Mouse (Mus musculus) forebrain, embryonic 10.5 days (tissue): ENCODE data around the gene Brinp1. TPM values are rescaled to one million over a fixed set of nuclear protein-coding genes. Genes with fewer than 3 reads are reported as not detected.

Experiments used
- DNase-seq: peaks from one replicate; pipeline ENCODE4 v3.0.0-alpha.2; 2017; ENCODE audit warnings: low spot score; ENCODE audit errors: extremely low spot score
- H3K27ac ChIP-seq: fragments of 300-500 bp; sonication (generic); 2 replicates; pipeline ENCODE4 v1.5.1; 2016; ENCODE audit warnings: mild to moderate bottlenecking
- H3K27me3 ChIP-seq: fragments of 300-500 bp; sonication (generic); 2 replicates; pipeline ENCODE4 v1.6.1; 2016; ENCODE audit warnings: mild to moderate bottlenecking; ENCODE audit not compliant: poor library complexity, severe bottlenecking
- H3K36me3 ChIP-seq: fragments of 300-500 bp; sonication (generic); replicated peaks from 2 replicates; pipeline ENCODE4 v1.6.1; 2016; ENCODE audit warnings: mild to moderate bottlenecking, moderate library complexity
- H3K4me1 ChIP-seq: fragments of 300-500 bp; sonication (generic); 2 replicates; pipeline ENCODE4 v1.6.1; 2016
- H3K4me3 ChIP-seq: fragments of 300-500 bp; sonication (generic); 2 replicates; pipeline ENCODE4 v1.5.1; 2016; ENCODE audit warnings: mild to moderate bottlenecking, moderate library complexity
- H3K9me3 ChIP-seq: fragments of 300-500 bp; sonication (generic); 2 replicates; pipeline ENCODE4 v1.6.1; 2016; ENCODE audit warnings: mild to moderate bottlenecking, moderate library complexity
- WGBS: fragments of 180-500 bp; shearing (Covaris S2); methylation state at CpG from one replicate; pipeline ENCODE4 v1.1.7; 2016; 5-methylcytosine and 5-hydroxymethylcytosine counted together
- polyA plus RNA-seq: library from polyadenylated mRNA; unstranded; fragments of >200 nt; fragmentation: Nextera tagmentation; extraction: Ambion mirVana; gene quantifications from 2 replicates; pipeline ENCODE4 v1.2.1, GENCODE M21; 2016

Brinp1 gene
- 0.81 and 1.3 TPM in 2 replicates for polyA plus RNA-seq

DNA sequence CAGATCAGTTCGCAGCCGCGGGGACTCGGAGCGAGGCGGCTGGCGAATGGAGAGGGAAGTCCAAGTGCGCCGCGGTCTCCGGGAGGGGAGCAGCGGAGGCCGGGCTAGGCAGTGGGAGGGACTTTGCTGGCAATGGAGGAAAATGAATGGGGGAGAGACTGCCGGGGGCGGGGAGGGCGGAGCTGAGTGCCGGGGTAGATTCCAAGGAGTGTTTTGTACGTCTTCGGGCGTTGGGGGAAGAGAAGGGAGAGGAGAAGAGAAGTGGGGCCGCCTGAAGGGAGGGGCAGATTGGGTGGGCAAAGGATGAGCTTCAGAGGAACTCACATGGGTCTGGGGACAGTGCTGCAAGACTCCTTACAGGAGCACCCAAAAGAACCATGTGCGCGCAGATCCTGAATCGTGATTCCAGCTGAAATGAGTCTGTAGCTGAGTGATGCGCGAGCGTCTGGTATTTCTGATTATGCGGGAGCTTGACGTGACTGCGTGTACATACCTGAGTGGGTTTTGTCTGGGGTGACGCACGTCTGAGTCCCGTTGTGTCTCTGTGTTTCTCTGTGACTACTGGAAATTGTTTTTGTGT lies at the start of gene Brinp1:
Gene Brinp1 (minus strand): TSS at position 76 of the 580 bp plus-strand sequence.
- H3K27ac ChIP-seq: no peak within 1 kb of the TSS
- under 1% methylated on average over 33 of the region's 33 CpGs for WGBS

GRCm38 (mm10) chr4:68957265-68957664 lies 3.1 kb upstream of the Brinp1 start:
- H3K36me3 ChIP-seq: no peaks in the 10 kb centered on the region
- H3K4me3 ChIP-seq: no peak overlapping the region
- no peaks in the 10 kb centered on the region for H3K9me3 ChIP-seq
- H3K4me1 ChIP-seq: peaks cover 15% of the 10 kb centered on the region
- WGBS: 87% methylated on average over 2 of the region's 2 CpGs
- H3K27ac ChIP-seq: no peak overlapping the region
- peaks cover 34% of the 10 kb centered on the region for H3K27me3 ChIP-seq
- no peak for DNase-seq

More for the DNA sequence above, at the start of gene Brinp1:
- H3K9me3 ChIP-seq: no peaks in the 10 kb centered on the region
- peak within 1 kb of the TSS; percentile 64 for H3K4me3 ChIP-seq
- no peaks in the 10 kb centered on the region for H3K36me3 ChIP-seq
- peak; percentile 78 for DNase-seq
- H3K27me3 ChIP-seq: peaks cover 45% of the 10 kb centered on the region
- peaks cover 15% of the 10 kb centered on the region for H3K4me1 ChIP-seq

- Histone ChIP-seq H3K27ac (no peak overlapping the region), H3K4me3 (no peak overlapping the region), H3K36me3 (no peaks in the 10 kb centered on the region), H3K4me1 (peaks cover 15% of the 10 kb centered on the region), H3K9me3 (no peaks in the 10 kb centered on the region), H3K27me3 (peaks cover 45% of the 10 kb centered on the region)
- WGBS: 4% methylated on average over 4 of the region's 4 CpGs
- peak; percentile 57 for DNase-seq
These were observed 1.4 kb upstream of the Brinp1 start for GRCm38 (mm10) chr4:68955621-68956020.

DNA sequence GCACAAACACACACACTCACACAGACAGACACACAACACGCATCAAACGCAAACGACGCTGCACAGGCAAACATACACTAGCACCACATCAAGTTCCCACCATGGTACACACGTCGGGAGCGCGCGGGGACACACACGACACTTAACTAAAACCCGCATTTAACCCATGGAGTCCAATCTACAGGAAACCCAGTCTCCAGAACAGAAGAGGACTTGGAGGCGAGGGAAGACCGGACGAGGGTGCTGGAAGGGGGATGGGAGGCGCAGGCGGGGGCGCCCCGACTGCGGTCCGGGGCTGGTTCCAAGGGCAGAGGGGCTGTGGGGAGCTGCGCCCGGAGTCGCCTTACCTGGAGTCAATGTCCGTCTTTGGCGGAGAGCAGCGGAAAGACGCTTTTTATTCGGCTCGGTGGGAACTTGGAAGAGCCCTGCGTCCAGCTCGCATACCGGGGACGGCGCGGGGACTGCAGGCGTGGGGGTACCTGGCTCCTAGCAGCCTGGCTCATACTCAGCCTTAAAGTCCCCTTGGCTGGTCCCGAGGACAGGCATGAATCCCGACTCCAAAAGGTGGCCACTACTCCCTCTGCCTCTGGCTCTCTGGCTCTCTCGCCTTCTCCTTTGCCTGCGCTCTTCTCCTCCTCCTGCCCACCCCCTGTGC lies 403 bp downstream of the Brinp1 start:
- DNase-seq: peak; percentile 16
- H3K9me3 ChIP-seq: no peaks in the 10 kb centered on the region
- peaks cover 45% of the 10 kb centered on the region for H3K27me3 ChIP-seq
- peak overlapping the region; percentile 64 for H3K4me3 ChIP-seq
- under 1% methylated on average over 40 of the region's 40 CpGs for WGBS
- H3K4me1 ChIP-seq: peaks cover 15% of the 10 kb centered on the region
- H3K36me3 ChIP-seq: no peaks in the 10 kb centered on the region
- H3K27ac ChIP-seq: no peak overlapping the region

DNA sequence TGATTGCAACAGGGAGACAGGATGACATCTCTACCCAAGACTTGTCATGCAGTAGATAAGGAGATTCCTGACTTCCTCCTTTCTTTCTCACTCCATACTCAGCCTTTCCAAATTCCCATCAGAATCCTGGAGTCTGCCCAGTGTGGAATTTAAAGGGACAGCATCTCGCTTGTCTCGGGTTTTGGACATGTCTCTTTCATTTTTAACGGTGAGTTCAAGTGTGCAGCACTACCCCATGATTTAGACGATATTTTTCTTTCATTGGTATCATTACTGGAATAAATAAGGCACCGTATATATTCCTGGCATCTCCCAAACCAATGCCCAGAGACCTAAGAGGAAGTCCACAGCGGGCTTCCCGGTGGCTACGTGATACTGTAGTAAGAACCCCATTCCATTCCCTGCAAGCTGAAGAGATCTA lies 1.1 kb downstream of the Brinp1 start:
- H3K4me3 ChIP-seq: peak overlapping the region; percentile 64
- no peaks in the 10 kb centered on the region for H3K9me3 ChIP-seq
- no peak overlapping the region for H3K27ac ChIP-seq
- no peak for DNase-seq
- WGBS: 16% methylated on average over 8 of the region's 8 CpGs
- no peaks in the 10 kb centered on the region for H3K36me3 ChIP-seq
- H3K27me3 ChIP-seq: peaks cover 45% of the 10 kb centered on the region
- H3K4me1 ChIP-seq: peaks cover 15% of the 10 kb centered on the region

- Histone ChIP-seq H3K4me3 (no peak overlapping the region), H3K9me3 (no peaks in the 10 kb centered on the region), H3K4me1 (peaks cover 15% of the 10 kb centered on the region), H3K27ac (no peak overlapping the region), H3K36me3 (no peaks in the 10 kb centered on the region), H3K27me3 (peaks cover 44% of the 10 kb centered on the region)
- 2% methylated on average over 2 of the region's 2 CpGs for WGBS
- DNase-seq: peak; percentile 50
These were observed 3.6 kb downstream of the Brinp1 start for GRCm38 (mm10) chr4:68950556-68950955.

DNA sequence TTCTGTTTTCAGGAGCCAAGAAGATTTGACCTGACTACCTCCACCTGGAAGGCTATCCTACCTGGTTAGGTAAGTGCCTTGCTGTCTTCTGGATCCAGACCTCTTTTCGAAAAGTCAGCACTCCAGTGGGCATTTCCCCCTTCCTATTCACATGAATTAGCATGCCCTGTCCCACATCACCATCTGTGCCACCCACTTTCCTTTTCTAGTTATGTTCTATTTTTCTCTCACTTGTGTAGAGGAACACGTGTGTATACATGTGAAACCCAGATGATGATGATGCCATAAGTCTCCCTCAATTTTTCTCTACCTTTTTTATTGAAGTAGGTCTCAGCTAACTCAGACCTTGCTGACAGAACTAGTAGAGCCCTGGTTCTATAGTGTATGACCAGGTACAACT lies 11.3 kb downstream of the Brinp1 start:
- no peak overlapping the region for H3K27ac ChIP-seq
- no peak overlapping the region for H3K4me3 ChIP-seq
- 87% methylated on average over 2 of the region's 2 CpGs for WGBS
- H3K36me3 ChIP-seq: no peaks in the 10 kb centered on the region
- no peaks in the 10 kb centered on the region for H3K4me1 ChIP-seq
- no peak for DNase-seq
- no peaks in the 10 kb centered on the region for H3K9me3 ChIP-seq
- H3K27me3 ChIP-seq: no peaks in the 10 kb centered on the region

- H3K27me3 ChIP-seq: no peaks in the 10 kb centered on the region
- H3K4me3 ChIP-seq: no peak overlapping the region
- no peak for DNase-seq
- H3K4me1 ChIP-seq: no peaks in the 10 kb centered on the region
- no peaks in the 10 kb centered on the region for H3K36me3 ChIP-seq
- 84% methylated on average over 3 of the region's 3 CpGs for WGBS
- H3K9me3 ChIP-seq: no peaks in the 10 kb centered on the region
- H3K27ac ChIP-seq: no peak overlapping the region
These were observed 24.2 kb downstream of the Brinp1 start for GRCm38 (mm10) chr4:68930022-68930421.

DNA sequence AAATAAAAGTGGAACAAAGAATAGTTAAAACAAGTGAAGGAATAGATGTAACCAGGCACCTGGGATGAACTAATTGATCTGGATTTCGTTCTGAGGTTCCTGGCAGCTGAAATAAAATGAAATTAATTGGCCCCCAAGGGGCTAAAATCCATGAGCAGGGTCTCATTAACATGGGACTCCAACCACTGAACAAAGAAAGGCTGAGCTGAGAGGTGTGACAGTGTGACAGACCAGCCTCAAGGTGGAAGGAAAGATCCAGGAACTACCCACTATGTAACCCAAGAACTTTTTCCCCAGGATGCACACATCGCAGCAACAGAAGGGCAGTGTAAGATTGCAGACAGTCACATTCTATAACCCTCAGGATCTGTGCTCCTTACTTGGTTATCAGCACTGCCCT lies 28.1 kb downstream of the Brinp1 start:
- 70% methylated on average over 2 of the region's 2 CpGs for WGBS
- H3K4me3 ChIP-seq: no peak overlapping the region
- no peaks in the 10 kb centered on the region for H3K27me3 ChIP-seq
- no peaks in the 10 kb centered on the region for H3K9me3 ChIP-seq
- H3K27ac ChIP-seq: no peak overlapping the region
- H3K36me3 ChIP-seq: no peaks in the 10 kb centered on the region
- no peaks in the 10 kb centered on the region for H3K4me1 ChIP-seq
- no peak for DNase-seq

DNA sequence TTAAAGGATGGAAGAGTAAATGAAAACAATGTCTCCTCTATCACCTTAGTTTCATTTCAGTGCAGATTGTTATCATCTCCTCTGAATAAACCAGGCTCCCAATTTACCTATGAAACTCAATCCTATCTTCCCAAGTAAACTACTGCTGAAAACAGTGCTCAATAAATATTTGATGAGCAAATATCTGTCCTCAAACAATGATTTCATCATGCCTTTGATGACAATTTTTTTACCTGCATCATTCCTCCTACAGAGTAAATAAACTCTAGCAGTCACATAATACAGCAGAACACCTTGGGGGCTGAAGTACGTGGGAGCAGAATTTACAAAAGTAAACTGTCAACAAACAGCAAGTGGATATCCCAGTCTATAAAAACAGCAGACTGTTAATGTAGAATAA lies 31.3 kb downstream of the Brinp1 start:
- no peak overlapping the region for H3K27ac ChIP-seq
- WGBS: 82% methylated on average over 1 of the region's 1 CpGs
- no peak for DNase-seq

DNA sequence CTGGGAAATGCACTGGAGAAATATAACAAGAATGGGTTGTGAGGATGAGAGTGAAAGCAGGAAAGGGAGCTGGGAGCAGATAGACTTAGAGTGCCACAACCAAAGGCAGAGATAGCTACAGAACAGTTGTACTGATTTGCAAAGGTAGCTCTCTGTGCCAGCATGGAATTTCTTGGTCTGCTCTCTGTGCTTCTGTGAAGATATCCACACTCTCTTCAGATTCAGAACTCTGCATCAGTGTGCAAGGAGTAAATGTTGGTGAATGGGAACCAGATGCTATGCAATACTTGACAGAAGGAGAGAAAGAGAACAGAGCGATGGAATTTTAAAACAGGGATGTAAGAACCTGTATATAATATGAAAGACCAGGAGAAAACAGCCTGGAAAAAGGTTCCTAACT lies 31.7 kb downstream of the Brinp1 start:
- 93% methylated on average over 1 of the region's 1 CpGs for WGBS
- no peak for DNase-seq
- Histone ChIP-seq H3K27ac (no peak overlapping the region), H3K4me3 (no peak overlapping the region), H3K4me1 (no peaks in the 10 kb centered on the region), H3K36me3 (no peaks in the 10 kb centered on the region), H3K9me3 (no peaks in the 10 kb centered on the region), H3K27me3 (no peaks in the 10 kb centered on the region)

More for the DNA sequence above, 31.3 kb downstream of the Brinp1 start:
- H3K4me1 ChIP-seq: no peaks in the 10 kb centered on the region
- no peaks in the 10 kb centered on the region for H3K36me3 ChIP-seq
- no peak overlapping the region for H3K4me3 ChIP-seq
- H3K27me3 ChIP-seq: no peaks in the 10 kb centered on the region
- H3K9me3 ChIP-seq: no peaks in the 10 kb centered on the region

DNA sequence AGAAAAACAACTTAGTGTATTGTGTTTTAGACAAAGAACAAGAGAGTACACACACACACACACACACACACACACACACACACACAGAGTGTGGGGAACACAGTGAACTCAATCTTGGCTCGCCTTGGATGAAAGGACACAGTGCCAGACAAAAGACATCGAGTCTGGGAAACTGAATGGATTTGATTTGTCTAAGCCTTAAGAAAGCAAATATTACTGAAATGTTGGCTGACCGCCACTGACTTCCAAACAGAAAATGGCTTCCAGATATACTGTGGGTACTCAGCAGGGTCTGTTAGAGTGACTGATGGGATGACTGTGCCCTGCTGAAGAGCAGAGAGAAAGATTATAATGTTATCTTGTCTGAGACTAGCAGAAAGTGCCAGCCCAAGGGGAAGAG lies 34.1 kb downstream of the Brinp1 start:
- H3K36me3 ChIP-seq: no peaks in the 10 kb centered on the region
- no peaks in the 10 kb centered on the region for H3K9me3 ChIP-seq
- no peak overlapping the region for H3K4me3 ChIP-seq
- DNase-seq: no peak
- WGBS: 91% methylated on average over 3 of the region's 3 CpGs
- H3K27me3 ChIP-seq: no peaks in the 10 kb centered on the region
- no peaks in the 10 kb centered on the region for H3K4me1 ChIP-seq
- no peak overlapping the region for H3K27ac ChIP-seq

- 71% methylated on average over 3 of the region's 3 CpGs for WGBS
- no peak for DNase-seq
- Histone ChIP-seq H3K4me1 (no peaks in the 10 kb centered on the region), H3K36me3 (no peaks in the 10 kb centered on the region), H3K4me3 (no peak overlapping the region), H3K27ac (no peak overlapping the region), H3K27me3 (no peaks in the 10 kb centered on the region), H3K9me3 (no peaks in the 10 kb centered on the region)
These were observed 43.3 kb downstream of the Brinp1 start for GRCm38 (mm10) chr4:68910942-68911341.
